Mouse (Mus musculus): Measurements from ENCODE around the gene Spata31d1d.
"Not testable (repeated sequence)": the region's sequence is repeated elsewhere in the genome, so short reads cannot be mapped to it uniquely, and the experiment has no call there.

The Spata31d1d gene

GRCm38 (mm10) chr13:59731652-59732051 lies at the start of gene Spata31d1d:
Gene Spata31d1d, minus strand, starts transcription at chr13:59731752.
- in situ Hi-C loops (cut with MboI) = no loop called here

DNA sequence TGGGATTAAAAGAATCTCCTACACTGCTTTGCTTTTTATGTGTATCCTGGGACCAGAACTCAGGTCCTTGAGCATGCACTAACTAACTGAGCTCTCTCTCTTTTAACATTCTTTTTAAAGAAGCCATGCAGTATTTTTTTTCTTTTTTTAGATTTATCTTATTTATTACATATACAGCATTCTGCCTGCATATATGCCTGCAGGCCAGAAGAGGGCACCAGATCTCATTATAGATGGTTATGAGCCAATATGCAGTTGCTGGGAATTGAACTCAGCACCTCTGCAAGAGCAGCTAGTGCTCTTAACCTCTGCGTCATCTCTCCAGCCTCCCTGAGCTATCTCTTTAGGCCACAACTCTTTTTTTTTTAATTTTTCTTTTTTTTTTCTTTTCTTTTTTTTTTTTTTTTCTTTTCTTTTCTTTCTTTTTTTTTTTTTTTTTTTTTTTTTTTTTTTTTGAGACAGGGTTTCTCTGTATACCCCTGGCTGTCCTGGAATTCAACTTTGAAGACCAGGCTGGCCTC lies 48.3 kb upstream of the Spata31d1d start:
- in situ Hi-C loops (cut with MboI) = not testable (repeated sequence)

DNA sequence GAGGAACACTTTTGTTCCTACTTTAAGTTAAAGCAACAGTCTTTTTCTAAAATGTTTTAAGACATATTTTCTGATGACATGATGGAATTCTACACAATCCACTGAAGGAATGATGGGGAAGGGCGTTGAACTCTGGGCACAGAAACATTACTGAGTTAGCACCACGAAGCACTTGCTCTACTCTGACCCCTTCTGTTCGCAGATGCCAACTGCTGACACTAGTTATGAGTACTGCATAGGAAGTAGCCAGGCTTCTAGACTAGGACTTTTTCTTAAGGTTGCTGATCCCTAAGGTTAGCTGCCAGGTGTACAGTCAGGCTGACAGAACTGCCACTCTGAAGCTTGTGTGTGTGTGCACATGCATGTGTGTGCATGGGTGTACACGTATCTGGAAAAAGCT lies 47.7 kb upstream of the Spata31d1d start:
- in situ Hi-C loops (cut with MboI) = no loop called here

- in situ Hi-C loops (cut with MboI) = no loop called here
Measured at GRCm38 (mm10) chr13:59775168-59775567, 43.6 kb upstream of the Spata31d1d start.

- in situ Hi-C loops (cut with MboI) = no loop called here
Measured at GRCm38 (mm10) chr13:59771257-59771656, 39.7 kb upstream of the Spata31d1d start.

DNA sequence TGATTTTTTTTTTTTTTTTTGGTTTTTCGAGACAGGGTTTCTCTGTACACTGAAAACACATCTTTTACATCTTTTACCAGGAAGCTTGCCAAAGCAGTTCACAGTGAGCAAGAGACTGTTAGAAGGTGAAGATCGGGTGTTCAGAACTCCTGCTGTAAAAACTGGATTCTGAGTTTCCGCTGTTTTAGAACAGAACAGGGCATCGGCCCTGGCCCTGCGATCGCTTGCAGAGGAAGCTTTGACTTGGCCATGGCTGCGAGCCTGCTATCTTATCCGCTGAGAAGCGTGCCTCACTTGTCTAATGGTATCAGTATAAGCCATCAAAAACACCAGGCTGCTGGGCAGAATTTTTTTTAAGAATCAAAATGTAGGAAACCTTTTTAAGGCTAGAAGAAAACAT lies 39.3 kb upstream of the Spata31d1d start:
- in situ Hi-C loops (cut with MboI) = no loop called here

DNA sequence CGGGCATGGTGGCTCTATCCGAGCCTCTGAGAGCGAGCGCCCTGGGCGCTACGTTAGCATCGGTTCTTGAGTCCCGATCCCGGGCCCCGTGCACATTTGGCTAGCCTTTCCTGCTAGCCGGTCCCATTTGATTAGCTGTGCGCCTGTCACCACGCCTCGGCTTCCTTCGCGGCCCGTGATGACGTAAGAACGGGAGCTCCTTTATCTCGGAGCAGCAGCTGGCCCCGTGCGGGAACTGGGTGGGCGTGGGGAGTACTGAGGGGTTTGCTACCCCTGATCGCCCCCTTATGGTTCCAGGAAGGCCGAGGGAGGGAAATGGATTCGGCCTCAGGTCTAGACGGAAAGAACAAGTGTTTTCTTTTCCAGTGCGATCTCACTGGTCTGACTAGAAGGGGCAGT lies 38.6 kb upstream of the Spata31d1d start:
- in situ Hi-C loops (cut with MboI) = no loop called here

- in situ Hi-C loops (cut with MboI) = no loop called here
Measured at GRCm38 (mm10) chr13:59769296-59770163, 38.0 kb upstream of the Spata31d1d start, which contains the start of gene Isca1. Gene Isca1, minus strand, starts transcription at chr13:59769810.

DNA sequence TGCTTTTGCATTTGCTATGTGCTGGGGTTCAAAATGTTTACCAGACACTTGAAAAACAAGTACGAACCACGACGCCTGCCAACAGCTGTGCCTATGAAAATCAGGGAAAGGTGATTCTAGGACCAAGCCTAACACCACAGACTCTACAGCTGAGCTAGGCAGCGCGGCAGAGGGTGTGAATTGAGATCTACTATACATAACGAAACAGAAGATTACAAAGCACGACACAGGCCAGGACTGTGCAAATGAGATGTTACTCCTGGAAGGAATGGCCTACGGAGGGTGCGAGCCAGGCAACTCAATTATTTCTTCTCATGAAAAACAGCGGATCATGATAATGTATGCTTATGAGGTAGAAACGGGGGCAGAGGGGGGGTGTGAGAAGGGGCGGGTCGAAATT lies 37.0 kb upstream of the Spata31d1d start:
- in situ Hi-C loops (cut with MboI) = no loop called here

GRCm38 (mm10) chr13:59766786-59767515 lies 35.4 kb upstream of the Spata31d1d start:
- in situ Hi-C loops (cut with MboI) = no loop called here

DNA sequence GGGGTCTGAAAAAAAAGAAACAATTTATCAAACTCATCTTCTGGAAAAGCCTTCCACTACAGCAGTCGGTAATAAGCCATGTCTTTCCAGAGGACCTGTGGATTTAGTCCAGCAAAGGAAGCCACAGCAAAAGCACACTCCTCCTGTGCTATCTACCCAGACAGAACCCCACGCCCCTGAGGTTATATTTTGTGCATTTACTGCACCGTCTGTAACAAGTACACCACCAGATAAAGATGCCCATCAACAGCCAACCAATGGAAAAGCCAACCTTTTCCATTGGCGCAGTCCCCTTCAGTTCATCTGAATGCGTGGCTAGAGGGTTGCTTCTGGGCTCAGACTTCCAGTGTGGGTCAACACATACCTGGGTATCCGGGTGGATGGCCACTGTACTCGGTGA lies 31.2 kb upstream of the Spata31d1d start:
- in situ Hi-C loops (cut with MboI) = no loop called here

- in situ Hi-C loops (cut with MboI) = no loop called here
Measured at GRCm38 (mm10) chr13:59756906-59757305, 25.4 kb upstream of the Spata31d1d start.

DNA sequence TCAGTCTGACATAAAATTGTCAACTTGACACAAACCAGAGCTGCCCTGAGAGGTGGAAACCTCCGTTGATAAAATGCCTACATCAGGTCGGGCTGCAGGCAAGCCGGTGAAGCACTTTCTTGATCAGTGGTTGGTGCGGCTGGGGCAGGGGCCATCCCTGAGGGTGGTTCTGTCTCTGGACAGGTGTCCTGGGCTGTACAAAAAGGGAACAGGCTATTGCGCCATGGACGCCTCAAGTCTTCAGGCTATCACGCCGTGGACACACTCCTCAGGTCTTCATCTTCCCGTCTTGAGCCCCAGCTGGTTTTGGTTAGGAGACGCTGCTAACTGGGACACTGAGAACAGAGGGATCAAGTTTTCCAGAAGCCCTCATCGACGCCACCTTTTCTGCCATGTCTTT lies 18.8 kb upstream of the Spata31d1d start:
- in situ Hi-C loops (cut with MboI) = no loop called here

DNA sequence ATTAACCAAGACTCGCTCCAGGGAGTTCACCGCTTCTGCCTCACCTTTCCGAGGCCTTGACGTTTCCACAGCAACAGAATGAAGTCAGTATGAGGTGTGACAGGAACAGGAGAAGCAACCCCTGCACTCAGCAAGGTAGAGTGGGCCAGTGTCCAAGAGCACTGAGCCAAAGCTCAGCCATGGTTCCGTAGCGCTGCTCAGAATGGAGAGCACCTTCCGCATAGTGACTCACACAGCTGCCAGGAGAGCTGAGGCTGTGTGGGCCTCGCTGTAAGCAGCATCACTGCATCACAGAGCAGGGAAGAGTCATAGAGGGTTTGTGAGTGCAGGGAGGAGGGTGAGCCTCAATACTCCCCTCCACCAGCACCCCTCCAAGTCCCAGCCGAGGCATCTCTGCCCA lies 15.2 kb upstream of the Spata31d1d start, which contains the start of gene 1700014D04Rik:
Gene 1700014D04Rik (minus strand): TSS at position 42 of the 400 bp plus-strand sequence.
- in situ Hi-C loops (cut with MboI) = no loop called here

DNA sequence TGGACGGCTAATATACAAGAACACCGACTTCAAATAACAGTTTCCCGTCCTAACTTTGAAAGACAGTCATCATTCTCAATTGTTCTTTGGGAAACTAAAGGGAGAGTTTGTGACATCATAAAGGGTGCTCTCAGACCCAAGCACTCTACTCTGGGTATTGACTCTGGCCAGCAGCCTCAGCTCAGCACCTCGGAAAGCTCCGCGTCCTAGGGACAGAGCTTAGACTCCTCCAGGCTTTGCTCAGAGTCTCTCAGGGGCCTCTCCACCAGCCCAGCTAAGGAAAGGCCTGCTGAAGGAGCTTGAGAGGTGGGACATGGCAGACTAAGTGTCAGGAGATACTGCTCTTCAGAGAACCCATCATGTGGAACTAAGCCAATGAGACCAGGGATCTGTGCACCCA lies 14.6 kb upstream of the Spata31d1d start:
- in situ Hi-C loops (cut with MboI) = no loop called here

GRCm38 (mm10) chr13:59745462-59745861 lies 13.9 kb upstream of the Spata31d1d start:
- in situ Hi-C loops (cut with MboI) = no loop called here

GRCm38 (mm10) chr13:59741697-59742096 lies 10.1 kb upstream of the Spata31d1d start:
- in situ Hi-C loops (cut with MboI) = no loop called here

- in situ Hi-C loops (cut with MboI) = no loop called here
Measured at GRCm38 (mm10) chr13:59741096-59741495, 9.5 kb upstream of the Spata31d1d start.

DNA sequence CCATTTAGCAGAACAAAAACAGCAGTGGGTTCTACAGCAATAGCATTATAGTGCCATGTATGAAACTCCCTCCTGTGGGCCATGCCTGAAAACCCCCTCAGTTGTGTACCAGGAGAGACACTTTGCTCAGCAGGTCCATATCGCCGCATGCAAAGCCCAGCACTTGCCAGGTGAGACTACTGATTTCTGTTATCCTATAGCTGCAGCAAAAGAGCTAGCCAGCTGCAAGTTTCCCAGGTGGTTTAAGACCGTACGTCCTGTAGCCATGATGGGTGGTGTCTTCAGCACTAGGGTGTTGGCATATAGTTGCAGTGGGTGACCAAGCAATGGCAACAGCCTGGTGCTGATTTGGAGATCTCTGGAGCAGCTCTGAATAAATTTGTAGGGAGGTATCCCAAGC lies 7.8 kb upstream of the Spata31d1d start:
- in situ Hi-C loops (cut with MboI) = no loop called here

- in situ Hi-C loops (cut with MboI) = no loop called here
Measured at GRCm38 (mm10) chr13:59738455-59738854, 6.9 kb upstream of the Spata31d1d start.

- in situ Hi-C loops (cut with MboI) = no loop called here
Measured at GRCm38 (mm10) chr13:59735190-59735589, 3.6 kb upstream of the Spata31d1d start.

DNA sequence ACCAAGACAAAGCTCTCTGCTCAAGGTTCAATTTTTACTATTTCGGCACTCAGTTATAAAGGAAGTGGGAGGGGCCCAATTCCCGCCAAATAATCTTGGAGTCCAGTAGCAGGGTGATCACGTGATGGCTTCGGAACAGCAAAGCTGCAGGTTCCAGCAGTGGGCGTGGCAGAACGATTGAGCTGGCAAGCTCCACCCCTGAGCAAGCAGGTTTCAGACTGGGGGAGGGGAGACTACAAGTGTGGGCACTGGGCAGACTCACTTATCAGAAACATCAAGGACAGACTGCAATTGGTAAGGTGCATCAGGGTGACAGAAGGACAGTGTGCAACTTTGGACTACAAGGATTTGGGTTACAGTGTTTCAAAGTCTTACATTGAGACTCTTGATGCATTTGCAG lies 2.8 kb upstream of the Spata31d1d start:
- in situ Hi-C loops (cut with MboI) = not testable (repeated sequence)

DNA sequence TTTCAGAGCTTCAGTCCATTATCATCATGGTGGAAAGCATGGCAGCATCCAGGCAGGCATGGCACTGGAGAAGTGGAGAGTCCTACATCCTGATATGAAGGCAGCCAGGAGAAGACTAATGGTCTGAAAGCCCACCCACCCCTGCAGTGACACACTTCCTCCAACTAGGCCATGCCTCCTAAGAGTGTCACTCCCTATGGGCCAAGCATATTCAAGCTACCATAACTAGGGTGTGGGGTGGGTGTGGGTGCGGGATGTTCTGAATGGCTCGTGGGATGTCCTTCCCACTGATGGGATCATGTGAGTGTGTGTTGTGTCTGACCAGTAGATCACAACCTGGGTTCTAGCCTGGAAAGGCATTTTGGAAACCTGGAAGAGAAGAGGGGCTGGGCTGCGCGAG lies 2.4 kb upstream of the Spata31d1d start:
- in situ Hi-C loops (cut with MboI) = no loop called here
